Mouse (Mus musculus) forebrain, embryonic 13.5 days (tissue): ENCODE measurements around the gene Taok3. TPM values are rescaled to one million over a fixed set of nuclear protein-coding genes. Genes with fewer than 3 reads are reported as not detected.
A peak's percentile ranks its signal among the peaks of the same experiment; 100 is the strongest.

Experiments used
- ATAC-seq: fragments of 200-750 bp; cut with Nextera tagmentation; 2 replicates; pipeline ENCODE4 v1.8.0; 2017
- H3K27ac ChIP-seq: fragments of 300-500 bp; sonication (generic); 2 replicates; pipeline ENCODE4 v1.5.1; 2015; ENCODE audit warnings: inconsistent platforms, mild to moderate bottlenecking, moderate library complexity
- H3K27me3 ChIP-seq: fragments of 300-500 bp; sonication (generic); 2 replicates; pipeline ENCODE4 v1.6.1; 2015; ENCODE audit warnings: mild to moderate bottlenecking, inconsistent platforms
- H3K36me3 ChIP-seq: fragments of 300-500 bp; sonication (generic); 2 replicates; pipeline ENCODE4 v1.6.1; 2015; ENCODE audit warnings: mild to moderate bottlenecking, inconsistent platforms; ENCODE audit not compliant: poor library complexity, severe bottlenecking
- H3K4me1 ChIP-seq: fragments of 300-500 bp; sonication (generic); 2 replicates; pipeline ENCODE4 v1.6.1; 2015; ENCODE audit warnings: inconsistent platforms
- H3K4me2 ChIP-seq: fragments of 300-500 bp; sonication (generic); 2 replicates; pipeline ENCODE4 v1.6.1; 2015; ENCODE audit warnings: inconsistent platforms, mild to moderate bottlenecking, moderate library complexity
- H3K4me3 ChIP-seq: fragments of 300-500 bp; sonication (generic); 2 replicates; pipeline ENCODE4 v1.5.1; 2015; ENCODE audit warnings: mild to moderate bottlenecking, inconsistent platforms
- H3K9ac ChIP-seq: fragments of 300-500 bp; sonication (generic); 2 replicates; pipeline ENCODE4 v1.6.1; 2015; ENCODE audit warnings: mild to moderate bottlenecking, inconsistent platforms
- H3K9me3 ChIP-seq: fragments of 300-500 bp; sonication (generic); replicated peaks from 2 replicates; pipeline ENCODE4 v1.6.1; 2016; ENCODE audit warnings: inconsistent platforms
- whole genome bisulfite sequencing: fragments of 180-500 bp; shearing (Covaris S2); methylation state at CpG from one replicate; pipeline ENCODE4 v1.1.7; 2015; 5-methylcytosine and 5-hydroxymethylcytosine counted together
- polyA plus RNA-seq: library from polyadenylated mRNA; unstranded; fragments of >200 nt; fragmentation: Nextera tagmentation; extraction: Ambion mirVana; gene quantifications from 2 replicates; pipeline ENCODE4 v1.2.1, GENCODE M21; 2015

Taok3 gene
- polyA plus RNA-seq, 1 experiment from 2014 or later: 30.7 TPM

DNA sequence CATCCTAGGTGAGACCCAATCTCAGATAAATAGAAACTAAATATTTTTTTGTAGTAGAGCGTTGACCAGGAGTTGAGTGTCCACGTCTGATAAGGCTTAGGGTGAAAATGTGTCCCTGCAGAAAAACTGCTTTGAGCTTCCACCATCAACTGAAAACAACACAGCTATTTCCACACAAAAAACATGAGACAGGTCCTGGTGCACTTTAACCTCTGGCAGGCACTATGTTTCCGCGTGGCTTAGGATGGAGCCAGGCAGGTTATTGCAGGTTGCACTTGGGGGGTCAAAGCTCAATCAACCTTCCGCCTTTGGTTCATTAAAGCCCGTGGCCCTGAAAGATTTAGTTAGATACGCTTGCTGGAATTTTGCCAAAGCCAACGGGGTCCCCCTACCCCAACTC is 1.1 kb upstream of the Taok3 start:
- no peaks in the 10 kb centered on the region for H3K9me3 ChIP-seq
- no peak for ATAC-seq
- H3K27me3 ChIP-seq: peaks cover 8% of the 10 kb centered on the region; the same call in 1 of the 2 replicates
- no peak overlapping the region for H3K27ac ChIP-seq
- no peak overlapping the region for H3K9ac ChIP-seq
- no peaks in the 10 kb centered on the region for H3K36me3 ChIP-seq
- peak overlapping the region; percentile 76; the same call in 1 of the 2 replicates for H3K4me2 ChIP-seq
- H3K4me3 ChIP-seq: no peak overlapping the region; the same call in 1 of the 2 replicates
- WGBS: 55% methylated on average over 8 of the region's 8 CpGs
- peaks cover 36% of the 10 kb centered on the region for H3K4me1 ChIP-seq

- Histone ChIP-seq H3K27me3 (peaks cover 8% of the 10 kb centered on the region; the same call in 1 of the 2 replicates), H3K4me3 (peak overlapping the region; percentile 72), H3K9ac (peak overlapping the region; percentile 70), H3K4me1 (peaks cover 24% of the 10 kb centered on the region), H3K9me3 (no peaks in the 10 kb centered on the region), H3K4me2 (peak overlapping the region; percentile 92), H3K36me3 (no peaks in the 10 kb centered on the region), H3K27ac (no peak overlapping the region)
- WGBS: under 1% methylated on average over 39 of the region's 40 CpGs
- no peak; the same call in 1 of the 2 replicates for ATAC-seq
These were observed 849 bp downstream of the Taok3 start for GRCm38 (mm10) chr5:117120489-117121466.

GRCm38 (mm10) chr5:117121657-117122056 is 1.7 kb downstream of the Taok3 start:
- ATAC-seq: no peak

DNA sequence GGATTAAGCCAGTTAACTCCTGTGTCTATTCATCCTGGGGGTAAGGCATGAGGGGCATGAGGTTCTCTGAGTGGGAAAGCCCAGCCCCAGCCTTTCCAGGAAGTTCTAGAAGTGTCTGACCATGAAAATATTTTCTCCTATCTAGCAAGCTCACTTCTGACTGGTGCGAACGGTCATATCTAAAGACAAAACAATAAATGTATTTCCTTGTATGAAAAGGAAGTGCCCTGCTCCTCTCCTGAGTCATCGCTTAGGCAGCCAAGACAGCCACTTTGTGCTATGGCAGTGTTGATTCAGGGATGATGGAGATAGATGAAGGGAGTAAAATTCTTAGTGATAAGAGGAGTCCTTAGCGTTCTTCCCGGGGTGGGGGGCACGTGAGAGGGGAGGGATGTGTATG is 3.2 kb downstream of the Taok3 start:
- no peak overlapping the region for H3K4me2 ChIP-seq
- no peak overlapping the region for H3K27ac ChIP-seq
- peaks cover 8% of the 10 kb centered on the region; the same call in 1 of the 2 replicates for H3K27me3 ChIP-seq
- ATAC-seq: no peak
- no peak overlapping the region for H3K9ac ChIP-seq
- no peaks in the 10 kb centered on the region for H3K9me3 ChIP-seq
- no peaks in the 10 kb centered on the region for H3K36me3 ChIP-seq
- H3K4me1 ChIP-seq: peaks cover 21% of the 10 kb centered on the region
- no peak overlapping the region for H3K4me3 ChIP-seq
- WGBS: 87% methylated on average over 6 of the region's 6 CpGs

More at GRCm38 (mm10) chr5:117121657-117122056, 1.7 kb downstream of the Taok3 start:
- peak overlapping the region; percentile 92; the same call in 1 of the 2 replicates for H3K4me2 ChIP-seq
- 0% methylated on average over 2 of the region's 2 CpGs for WGBS
- no peaks in the 10 kb centered on the region for H3K9me3 ChIP-seq
- peaks cover 8% of the 10 kb centered on the region; the same call in 1 of the 2 replicates for H3K27me3 ChIP-seq
- H3K4me3 ChIP-seq: no peak overlapping the region; the same call in 1 of the 2 replicates
- H3K9ac ChIP-seq: no peak overlapping the region
- H3K4me1 ChIP-seq: peaks cover 21% of the 10 kb centered on the region
- no peak overlapping the region for H3K27ac ChIP-seq
- H3K36me3 ChIP-seq: no peaks in the 10 kb centered on the region

DNA sequence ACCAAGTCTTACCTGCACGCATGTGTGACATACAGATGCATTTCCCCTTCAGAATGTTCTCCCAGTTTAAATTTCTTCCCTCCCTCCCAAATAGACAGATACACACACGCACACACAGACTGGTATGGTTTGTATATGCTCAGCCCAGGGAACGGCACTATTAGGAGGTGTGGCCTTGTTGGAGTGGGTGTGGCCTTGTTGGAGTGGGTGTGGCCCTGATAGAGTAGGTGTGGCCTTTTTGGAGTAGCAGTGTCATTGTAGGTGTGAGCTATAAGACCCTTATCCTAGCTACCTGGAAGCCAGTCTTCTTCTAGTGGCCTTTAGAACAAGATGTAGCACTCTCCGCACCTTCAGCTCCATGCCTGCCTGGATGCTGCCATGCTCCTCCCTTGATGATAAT is 3.9 kb downstream of the Taok3 start:
- Histone ChIP-seq H3K4me1 (peaks cover 21% of the 10 kb centered on the region), H3K27me3 (peaks cover 8% of the 10 kb centered on the region; the same call in 1 of the 2 replicates), H3K4me2 (no peak overlapping the region), H3K4me3 (no peak overlapping the region), H3K9ac (no peak overlapping the region), H3K9me3 (no peaks in the 10 kb centered on the region), H3K27ac (no peak overlapping the region), H3K36me3 (no peaks in the 10 kb centered on the region)
- ATAC-seq: no peak
- 95% methylated on average over 4 of the region's 4 CpGs for WGBS

GRCm38 (mm10) chr5:117125482-117126346 is 5.8 kb downstream of the Taok3 start:
- no peak overlapping the region for H3K4me3 ChIP-seq
- no peak overlapping the region for H3K4me2 ChIP-seq
- H3K36me3 ChIP-seq: no peaks in the 10 kb centered on the region
- H3K4me1 ChIP-seq: peaks cover 12% of the 10 kb centered on the region
- H3K9me3 ChIP-seq: no peaks in the 10 kb centered on the region
- H3K9ac ChIP-seq: no peak overlapping the region
- WGBS: 79% methylated on average over 16 of the region's 16 CpGs
- H3K27ac ChIP-seq: no peak overlapping the region
- ATAC-seq: peak; percentile 19; the same call in 1 of the 2 replicates
- H3K27me3 ChIP-seq: peaks cover 8% of the 10 kb centered on the region; the same call in 1 of the 2 replicates

DNA sequence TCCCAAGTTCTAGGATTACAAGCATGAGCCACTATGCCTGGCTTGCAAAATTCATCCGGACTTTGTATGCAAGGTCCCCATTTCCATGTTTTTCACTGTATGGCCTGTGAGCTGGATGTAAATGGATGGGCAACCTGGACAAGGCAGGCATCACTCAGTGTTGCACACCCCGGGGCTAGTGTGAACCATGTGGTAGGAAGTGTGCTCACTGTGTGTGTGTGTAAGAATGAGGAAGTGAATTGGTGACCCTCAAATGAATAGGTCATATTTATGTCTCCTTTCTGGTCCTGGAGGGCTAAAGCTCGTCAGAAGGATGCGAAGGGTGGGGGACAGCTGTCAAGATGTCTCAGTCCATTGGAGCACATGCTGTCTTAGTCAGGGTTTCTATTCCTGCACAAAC is 7.1 kb downstream of the Taok3 start:
- no peak overlapping the region for H3K27ac ChIP-seq

DNA sequence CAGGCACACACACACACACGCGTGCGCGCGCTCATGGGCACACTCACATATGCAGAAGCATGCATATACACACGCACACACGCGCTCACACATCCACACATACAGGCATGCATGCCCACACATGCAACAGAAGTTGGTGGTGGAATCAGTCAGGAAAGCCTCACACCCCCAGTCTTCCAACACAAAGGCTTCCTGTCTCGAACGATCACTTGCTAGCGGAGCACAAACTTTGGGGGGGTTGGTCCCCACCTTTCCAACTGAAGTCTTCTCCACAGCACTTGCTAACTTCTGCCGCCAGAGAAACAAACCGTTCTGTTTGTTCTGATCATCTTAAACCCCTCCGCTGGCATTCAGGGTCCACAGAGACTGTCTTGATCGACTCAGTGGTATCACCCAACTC is 10.8 kb downstream of the Taok3 start:
- no peak overlapping the region for H3K27ac ChIP-seq
- no peaks in the 10 kb centered on the region for H3K27me3 ChIP-seq
- no peak for ATAC-seq
- H3K4me1 ChIP-seq: peaks cover 7% of the 10 kb centered on the region
- WGBS: 93% methylated on average over 15 of the region's 15 CpGs
- H3K36me3 ChIP-seq: no peaks in the 10 kb centered on the region
- no peaks in the 10 kb centered on the region for H3K9me3 ChIP-seq
- H3K9ac ChIP-seq: no peak overlapping the region
- H3K4me3 ChIP-seq: no peak overlapping the region
- no peak overlapping the region for H3K4me2 ChIP-seq

More for the DNA sequence above, 7.1 kb downstream of the Taok3 start:
- Histone ChIP-seq H3K4me3 (no peak overlapping the region), H3K9ac (no peak overlapping the region), H3K27me3 (no peaks in the 10 kb centered on the region), H3K4me2 (no peak overlapping the region), H3K36me3 (no peaks in the 10 kb centered on the region), H3K4me1 (no peaks in the 10 kb centered on the region), H3K9me3 (no peaks in the 10 kb centered on the region)
- no peak for ATAC-seq
- WGBS: 88% methylated on average over 4 of the region's 4 CpGs

- 90% methylated on average over 17 of the region's 17 CpGs for WGBS
- H3K36me3 ChIP-seq: no peaks in the 10 kb centered on the region
- no peak overlapping the region for H3K4me2 ChIP-seq
- peaks cover 11% of the 10 kb centered on the region for H3K4me1 ChIP-seq
- no peak overlapping the region for H3K4me3 ChIP-seq
- H3K9me3 ChIP-seq: no peaks in the 10 kb centered on the region
- H3K27me3 ChIP-seq: no peaks in the 10 kb centered on the region
- H3K9ac ChIP-seq: no peak overlapping the region
- no peak for ATAC-seq
- no peak overlapping the region for H3K27ac ChIP-seq
These were observed 13.6 kb downstream of the Taok3 start for GRCm38 (mm10) chr5:117133446-117134065.

- Histone ChIP-seq H3K4me3 (no peak overlapping the region), H3K27me3 (no peaks in the 10 kb centered on the region), H3K27ac (no peak overlapping the region), H3K36me3 (no peaks in the 10 kb centered on the region), H3K4me2 (no peak overlapping the region), H3K9ac (no peak overlapping the region), H3K9me3 (no peaks in the 10 kb centered on the region), H3K4me1 (peaks cover 11% of the 10 kb centered on the region)
- 86% methylated on average over 19 of the region's 19 CpGs for WGBS
- no peak for ATAC-seq
These were observed 14.3 kb downstream of the Taok3 start for GRCm38 (mm10) chr5:117134066-117134888.
